Mouse (Mus musculus): ENCODE data around the gene 1700001C02Rik. TPM values are rescaled to one million over a fixed set of nuclear protein-coding genes. Genes with fewer than 3 reads are reported as not detected.

1700001C02Rik gene
- 1.4 and 1.8 TPM in 2 replicates for polyA plus RNA-seq (2015; fragmentation: Nextera tagmentation; extraction: Ambion mirVana)

GRCm38 (mm10) chr5:30465861-30466260 lies at the start of gene 1700001C02Rik:
Gene 1700001C02Rik, plus strand, starts transcription at chr5:30466047.

GRCm38 (mm10) chr5:30461821-30462220 lies 4.0 kb upstream of the 1700001C02Rik start, which contains the start of gene Otof:
Gene Otof, minus strand, starts transcription at chr5:30461932.

Other genes with a start within 250 kb of the 1700001C02Rik start
- 21.1 and 21.9 TPM in 2 replicates for gene Selenoi, start 233.5 kb upstream of the 1700001C02Rik start, polyA plus RNA-seq (2015; fragmentation: Nextera tagmentation; extraction: Ambion mirVana)
- 4.1 and 4.8 TPM in 2 replicates for gene Drc1, start 184.7 kb upstream of the 1700001C02Rik start, polyA plus RNA-seq (2015; fragmentation: Nextera tagmentation; extraction: Ambion mirVana)
- gene Otof, start 4.1 kb upstream of the 1700001C02Rik start, polyA plus RNA-seq (2015; fragmentation: Nextera tagmentation; extraction: Ambion mirVana), result 12.2 and 17.9 TPM in 2 replicates
- not detected in 2 replicates for gene Cib4, start 79.8 kb downstream of the 1700001C02Rik start, polyA plus RNA-seq (2015; fragmentation: Nextera tagmentation; extraction: Ambion mirVana)
- gene Kcnk3, start 122.1 kb downstream of the 1700001C02Rik start, polyA plus RNA-seq (2015; fragmentation: Nextera tagmentation; extraction: Ambion mirVana), result 19.6 and 23.5 TPM in 2 replicates
- 36.6 and 37.3 TPM in 2 replicates for gene Slc35f6, start 181.9 kb downstream of the 1700001C02Rik start, polyA plus RNA-seq (2015; fragmentation: Nextera tagmentation; extraction: Ambion mirVana)
- gene Cenpa, start 200.7 kb downstream of the 1700001C02Rik start, polyA plus RNA-seq (2015; fragmentation: Nextera tagmentation; extraction: Ambion mirVana), result 25.1 and 28.3 TPM in 2 replicates
- gene Dpysl5, start 245.5 kb downstream of the 1700001C02Rik start, polyA plus RNA-seq (2015; fragmentation: Nextera tagmentation; extraction: Ambion mirVana), result 85.5 and 121 TPM in 2 replicates

All from neural tube, postnatal 0 days (tissue).